Mouse (Mus musculus) Patski (cell line): Measurements from ENCODE around the gene Ugt1a2. TPM values are rescaled to one million over a fixed set of nuclear protein-coding genes. Genes with fewer than 3 reads are reported as not detected.

Source experiments
- ATAC-seq: fragments of 100-300 bp; one replicate; pipeline ENCODE4 v1.8.0; 2021
- CTCF ChIA-PET: fragments of 350-600 bp; sonication (Branson Sonifier 250); formaldehyde crosslinking; loops from one replicate; lab custom pipeline; 2022; ENCODE audit warnings: inconsistent platforms; lab: Charles Lee
- POLR2A ChIA-PET: fragments of 350-600 bp; sonication (Branson Sonifier 250); formaldehyde crosslinking; loops from one replicate; lab custom pipeline; 2022; ENCODE audit warnings: antibody characterized with exemption, inconsistent platforms; lab: Charles Lee
- DNase-seq: peaks from one replicate; pipeline ENCODE4 v3.0.0-alpha.2; 2011; ENCODE audit warnings: low read depth, low spot score
- H3K27me3 ChIP-seq: fragments of 371-371 bp; one replicate; pipeline ENCODE4 v1.5.1; 2021
- CTCF ChIP-seq: fragments of 100-300 bp; IDR thresholded peaks from one replicate; pipeline ENCODE4 v1.5.1; 2021
- in situ Hi-C: fragments of 300-500 bp; cut with MboI; formaldehyde crosslinking; loops from 3 replicates; pipeline ENCODE4 v1.11.1; 2018; ENCODE audit warnings: low pct_unique_long_range_greater_than_20kb, mixed read lengths
- polyA plus RNA-seq: library from polyadenylated mRNA; unstranded; gene quantifications from one replicate; pipeline ENCODE4 v1.2.3, GENCODE M21; 2021

Ugt1a2 gene
- polyA plus RNA-seq, 1 experiment from 2014 or later = 5.6 TPM

GRCm38 (mm10) chr1:88225741-88226140 lies 25.3 kb downstream of the Ugt1a2 start:
- DNase-seq (no peak), ATAC-seq (no peak)
- in situ Hi-C loops = no loop called here
- CTCF ChIA-PET = interaction anchor here (1.0 to 1.1 kb wide), 2 partner anchors 19 to 56 kb away, joined by 3 read pairs; no protein-coding TSS in a partner anchor
- POLR2A ChIA-PET = no interaction called here
- TF ChIP-seq CTCF = no peak
- no peaks in the 10 kb centered on the region for H3K27me3 ChIP-seq

DNA sequence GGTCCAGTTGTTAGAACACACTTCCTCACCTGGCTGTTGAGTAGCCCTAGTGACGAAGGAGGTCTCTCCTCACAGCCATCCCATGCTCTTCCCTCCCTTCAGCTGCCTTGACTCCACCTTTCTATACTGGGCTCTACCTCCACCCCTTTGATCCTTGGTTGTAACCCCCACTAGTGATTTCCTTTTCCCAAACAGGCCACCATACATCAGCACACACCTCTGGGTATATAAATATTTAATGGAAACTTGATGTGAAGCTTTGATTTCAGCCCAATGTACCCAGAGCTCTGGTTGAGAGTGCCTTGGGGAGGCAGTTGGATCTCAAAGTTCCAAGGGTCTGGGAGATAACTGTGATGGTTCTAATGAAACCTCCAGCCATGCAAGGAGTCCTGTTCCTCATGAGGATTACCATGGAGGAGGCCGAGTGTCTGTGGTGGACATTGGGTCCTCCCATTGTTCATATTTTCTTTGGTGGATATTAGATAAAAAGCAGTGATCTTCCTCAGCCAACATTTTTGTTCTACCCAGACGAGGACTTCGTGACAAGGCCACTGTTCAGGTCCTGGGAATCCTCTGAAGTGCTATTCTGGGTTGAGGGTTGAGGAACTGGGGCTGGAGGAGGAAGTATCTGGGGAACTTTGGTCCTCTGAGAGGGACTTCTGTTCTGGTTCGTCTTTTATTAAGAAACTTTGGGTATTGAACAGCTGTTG lies 26.4 kb downstream of the Ugt1a2 start, which contains the start of gene Mroh2a:
Gene Mroh2a, plus strand, starts transcription at position 317 of the 710 bp plus-strand sequence.
- ChIA-PET CTCF (interaction anchor here (1.1 kb wide), 1 partner anchor 18 kb away, joined by 3 read pairs; no protein-coding TSS in a partner anchor), POLR2A (no interaction called here)
- in situ Hi-C loops = no loop called here
- no peak for DNase-seq
- no peak for ATAC-seq
- H3K27me3 ChIP-seq = no peaks in the 10 kb centered on the region
- TF ChIP-seq CTCF = no peak

DNA sequence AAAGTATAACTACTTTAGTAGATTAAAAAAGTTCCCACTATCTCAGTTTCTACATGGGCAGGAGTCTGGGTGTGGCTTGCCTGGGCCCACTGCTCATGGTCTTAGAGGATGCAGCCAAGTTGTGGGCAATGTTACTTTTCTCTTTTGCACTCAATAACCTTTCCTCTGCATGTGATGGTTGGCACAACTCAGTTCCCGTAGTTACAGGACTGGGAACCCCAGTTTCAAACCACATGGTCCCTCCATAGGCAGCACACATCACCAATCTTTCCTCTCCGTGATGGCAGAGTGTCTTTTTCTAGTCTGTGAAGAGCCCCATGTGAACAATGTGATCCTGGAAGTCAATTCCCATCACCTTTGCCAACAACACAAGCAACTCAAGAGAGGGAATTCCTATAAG lies 27.1 kb downstream of the Ugt1a2 start:
- ChIA-PET CTCF (no interaction called here), POLR2A (no interaction called here)
- in situ Hi-C loops = no loop called here
- DNase-seq (no peak), ATAC-seq (no peak)
- no peak for TF ChIP-seq CTCF
- H3K27me3 ChIP-seq = no peaks in the 10 kb centered on the region

GRCm38 (mm10) chr1:88228121-88228520 lies 27.7 kb downstream of the Ugt1a2 start:
- ChIA-PET CTCF (no interaction called here), POLR2A (no interaction called here)
- ATAC-seq (no peak), DNase-seq (no peak)
- in situ Hi-C loops = no loop called here
- no peak for TF ChIP-seq CTCF
- H3K27me3 ChIP-seq = no peaks in the 10 kb centered on the region

- POLR2A ChIA-PET = no interaction called here
- no peak for TF ChIP-seq CTCF
- in situ Hi-C loops = no loop called here
Observed at GRCm38 (mm10) chr1:88229566-88229965, 29.2 kb downstream of the Ugt1a2 start.

GRCm38 (mm10) chr1:88229986-88230385 lies 29.6 kb downstream of the Ugt1a2 start:
- ChIA-PET POLR2A (no interaction called here), CTCF (interaction anchor here (1.5 kb wide), 1 partner anchor 34 kb away, joined by 4 read pairs; no protein-coding TSS in a partner anchor)
- no peak for DNase-seq
- no peak for ATAC-seq
- no peaks in the 10 kb centered on the region for H3K27me3 ChIP-seq
- no peak for TF ChIP-seq CTCF
- in situ Hi-C loops = no loop called here

More at GRCm38 (mm10) chr1:88229566-88229965, 29.2 kb downstream of the Ugt1a2 start:
- DNase-seq (no peak), ATAC-seq (no peak)
- no peaks in the 10 kb centered on the region for H3K27me3 ChIP-seq
- CTCF ChIA-PET = no interaction called here

DNA sequence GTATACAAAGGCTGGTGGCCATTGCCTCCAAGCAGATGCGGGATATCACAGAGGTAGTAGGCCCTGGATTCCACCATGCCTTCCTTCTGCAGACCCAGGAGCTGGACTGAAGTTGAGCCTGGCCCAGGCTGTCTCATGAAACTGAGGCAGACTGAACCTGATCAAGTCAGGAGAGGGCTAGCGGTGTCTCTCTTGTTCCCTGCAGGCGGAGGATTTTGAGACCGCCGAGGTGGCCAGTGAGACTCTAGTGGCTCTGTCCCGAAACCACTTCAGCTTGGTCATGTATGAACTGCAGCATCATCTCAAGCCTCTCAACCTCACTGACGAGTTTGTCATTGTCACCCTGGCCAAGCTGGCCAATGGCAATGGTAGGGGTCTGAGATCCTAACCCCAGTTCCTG lies 30.0 kb downstream of the Ugt1a2 start:
- DNase-seq (no peak), ATAC-seq (no peak)
- H3K27me3 ChIP-seq = no peaks in the 10 kb centered on the region
- ChIA-PET POLR2A (no interaction called here), CTCF (interaction anchor here (1.1 to 1.5 kb wide), 2 partner anchors 8 to 33 kb away, joined by 3 to 4 read pairs; no protein-coding TSS in a partner anchor)
- TF ChIP-seq CTCF = no peak
- in situ Hi-C loops = no loop called here

DNA sequence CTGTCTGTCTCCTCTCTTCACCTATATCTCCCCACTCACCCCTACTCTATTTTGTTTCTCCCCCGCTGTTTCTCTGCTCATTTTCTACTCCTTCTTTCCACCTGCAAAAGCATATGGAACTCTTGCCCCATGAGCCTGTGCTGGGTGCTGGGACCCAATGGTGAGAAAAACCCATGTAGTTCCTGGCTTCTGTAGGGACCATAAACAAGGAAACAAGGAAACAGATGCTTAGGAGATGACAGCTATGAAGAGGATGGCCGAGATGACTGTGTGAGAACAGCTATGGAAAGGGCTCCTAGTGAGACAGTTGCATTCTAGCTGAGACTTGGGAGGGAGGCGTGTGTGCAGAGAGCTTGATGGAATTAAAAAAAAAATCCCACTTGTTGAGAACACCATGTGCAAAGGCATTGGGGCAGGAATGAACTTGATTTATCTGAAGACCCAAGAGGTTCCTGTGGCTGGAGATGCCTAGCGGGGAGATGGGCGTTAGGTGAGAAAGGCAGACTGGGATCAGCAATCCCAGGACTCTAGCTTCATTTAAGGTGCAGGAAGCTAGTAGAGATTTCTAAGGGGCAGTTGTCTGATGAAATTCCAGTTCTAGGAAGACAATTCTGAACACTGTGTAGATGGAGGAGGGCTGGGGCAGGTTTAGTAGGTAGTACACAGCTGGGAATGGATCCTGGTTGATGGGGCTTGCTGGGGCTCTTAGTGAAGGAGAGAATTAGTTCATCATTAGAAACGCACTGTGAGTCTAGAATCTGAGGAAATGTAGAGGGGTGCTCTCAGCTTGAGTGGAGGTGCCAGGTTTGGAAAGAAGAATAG lies 30.8 kb downstream of the Ugt1a2 start:
- POLR2A ChIA-PET = interaction anchor here (1.0 kb wide), 1 partner anchor 21 kb away, joined by 3 read pairs; no protein-coding TSS in a partner anchor
- DNase-seq (no peak), ATAC-seq (no peak)
- CTCF ChIA-PET = interaction anchor here (1.1 to 1.5 kb wide), 2 partner anchors 9 to 32 kb away, joined by 3 to 4 read pairs; no protein-coding TSS in a partner anchor
- in situ Hi-C loops = no loop called here
- no peaks in the 10 kb centered on the region for H3K27me3 ChIP-seq
- no peak for TF ChIP-seq CTCF

GRCm38 (mm10) chr1:88231803-88232499 lies 31.6 kb downstream of the Ugt1a2 start:
- no peak for ATAC-seq
- ChIA-PET CTCF (interaction anchor here (1.0 to 1.3 kb wide), 3 partner anchors 9 to 16 kb away, joined by 3 to 4 read pairs (median 3); no protein-coding TSS in a partner anchor), POLR2A (interaction anchor here (1.0 kb wide), 1 partner anchor 20 kb away, joined by 3 read pairs; no protein-coding TSS in a partner anchor)
- in situ Hi-C loops = no loop called here
- no peak for TF ChIP-seq CTCF
- DNase-seq = no peak
- no peaks in the 10 kb centered on the region for H3K27me3 ChIP-seq
